Mouse (Mus musculus) lung, adult 2 months (tissue): ENCODE data around the gene Gm47955. TPM values are rescaled to one million over a fixed set of nuclear protein-coding genes. Genes with fewer than 3 reads are reported as not detected.
"Not testable (repeated sequence)": the region's sequence is repeated elsewhere in the genome, so short reads cannot be mapped to it uniquely, and the experiment has no call there.

ENCODE experiments used
- DNase-seq: peaks from one replicate; pipeline ENCODE4 v3.0.0; 2022
- H3K4me1 ChIP-seq: fragments of 200-500 bp; 2 replicates; pipeline ENCODE4 v1.6.1; 2011; ENCODE audit warnings: low read length; ENCODE audit not compliant: control insufficient read depth, insufficient read depth
- H3K4me3 ChIP-seq: fragments of 200-500 bp; replicated peaks from 2 replicates; pipeline ENCODE3; 2011; ENCODE audit warnings: low read depth, mild to moderate bottlenecking, control low read depth, low read length; ENCODE audit errors: extremely low read depth
- CTCF ChIP-seq: fragments of 200-500 bp; IDR thresholded peaks from 2 replicates; pipeline ENCODE4 v1.5.1; 2011; ENCODE audit warnings: mild to moderate bottlenecking, low read length, control low read depth; ENCODE audit not compliant: insufficient read depth
- POLR2A ChIP-seq: fragments of 200-500 bp; IDR thresholded peaks from 2 replicates; pipeline ENCODE4 v1.6.1; 2011; ENCODE audit warnings: low read depth, mild to moderate bottlenecking, control low read depth, low read length, borderline replicate concordance; ENCODE audit errors: extremely low read depth
- WGBS: fragments of 180-500 bp; shearing (Covaris S2); methylation state at CpG from one replicate; pipeline ENCODE4 v1.1.7; 2018; 5-methylcytosine and 5-hydroxymethylcytosine counted together
- polyA plus RNA-seq: library from polyadenylated mRNA; depleted of rRNA; stranded (reverse); fragments of >200 nt; gene quantifications from 2 replicates; pipeline ENCODE4 v1.2.3, GENCODE M21; 2012; rRNA removed

The Gm47955 gene
- polyA plus RNA-seq, 1 experiment = not detected

DNA sequence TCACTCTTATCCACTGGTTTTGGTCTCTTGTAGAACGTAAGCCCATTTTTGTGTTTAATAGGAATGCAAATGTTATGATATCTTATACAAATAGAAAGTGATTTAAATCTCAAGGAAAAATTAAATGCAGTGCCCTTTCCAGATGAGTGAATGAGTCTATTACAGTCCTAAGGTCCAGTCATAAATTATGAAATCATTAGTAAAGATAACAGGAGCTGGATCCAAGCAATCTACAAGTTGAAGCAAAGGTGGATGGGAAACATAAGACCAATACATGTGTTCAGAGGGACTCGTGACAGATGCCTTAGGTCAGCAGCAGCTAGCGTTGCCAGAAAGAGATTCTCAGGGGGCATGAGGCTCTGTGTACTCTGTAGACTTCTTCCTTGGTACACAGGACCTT lies 31.5 kb downstream of the Gm47955 start:
- 89% methylated on average over 3 of the region's 3 CpGs for WGBS

DNA sequence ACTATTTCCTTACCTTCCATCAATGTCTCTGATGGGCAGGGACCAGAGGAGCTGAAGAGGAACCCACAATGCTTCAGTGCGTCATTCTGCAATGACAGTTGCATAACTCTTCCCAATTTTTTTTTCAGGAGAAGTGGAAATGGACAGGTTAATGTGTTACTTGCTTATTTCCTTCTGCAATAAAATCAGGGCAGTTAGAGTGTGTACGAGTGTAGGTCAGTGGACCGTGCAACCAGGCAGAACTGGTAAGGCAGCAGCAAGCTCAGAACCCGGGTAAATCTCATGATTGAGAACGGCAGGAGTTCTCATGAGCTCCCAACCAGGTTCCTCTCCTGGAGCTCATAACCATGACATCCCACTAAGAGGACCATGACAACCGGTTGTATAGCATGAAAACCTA lies 32.0 kb downstream of the Gm47955 start:
- H3K4me3 ChIP-seq = no peak overlapping the region
- no peak for TF ChIP-seq POLR2A
- no peak for TF ChIP-seq CTCF
- DNase-seq = no peak
- H3K4me1 ChIP-seq = peaks cover 2% of the 10 kb centered on the region; the same call in 1 of the 2 replicates
- 84% methylated on average over 6 of the region's 6 CpGs for WGBS

More for the DNA sequence above, 31.5 kb downstream of the Gm47955 start:
- Histone ChIP-seq H3K4me3 (no peak overlapping the region), H3K4me1 (peaks cover 2% of the 10 kb centered on the region; the same call in 1 of the 2 replicates)
- TF ChIP-seq POLR2A (no peak), CTCF (no peak)
- DNase-seq = no peak

DNA sequence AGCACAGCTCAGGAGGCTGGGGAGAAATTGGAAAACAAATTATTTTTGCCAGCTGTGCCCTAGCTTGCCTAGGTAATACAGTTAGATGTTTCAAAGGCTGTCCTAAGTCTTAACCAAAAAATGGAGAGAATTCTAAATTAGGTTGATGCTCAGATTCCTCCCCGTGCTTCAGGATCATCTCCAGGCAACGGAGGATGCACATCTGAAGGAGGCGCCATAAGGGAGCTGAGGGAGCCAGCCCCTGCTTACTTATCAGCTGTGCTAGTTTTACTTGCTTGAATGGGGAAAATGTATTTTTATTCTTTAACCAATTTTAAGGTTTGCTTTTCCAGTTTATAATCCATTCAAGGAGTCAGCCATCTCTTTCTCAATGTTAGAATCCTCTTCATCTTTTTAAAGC lies 33.9 kb downstream of the Gm47955 start:
- no peaks in the 10 kb centered on the region for H3K4me1 ChIP-seq
- 89% methylated on average over 3 of the region's 3 CpGs for WGBS
- no peak for DNase-seq
- TF ChIP-seq CTCF (no peak), POLR2A (no peak)
- no peak overlapping the region for H3K4me3 ChIP-seq

DNA sequence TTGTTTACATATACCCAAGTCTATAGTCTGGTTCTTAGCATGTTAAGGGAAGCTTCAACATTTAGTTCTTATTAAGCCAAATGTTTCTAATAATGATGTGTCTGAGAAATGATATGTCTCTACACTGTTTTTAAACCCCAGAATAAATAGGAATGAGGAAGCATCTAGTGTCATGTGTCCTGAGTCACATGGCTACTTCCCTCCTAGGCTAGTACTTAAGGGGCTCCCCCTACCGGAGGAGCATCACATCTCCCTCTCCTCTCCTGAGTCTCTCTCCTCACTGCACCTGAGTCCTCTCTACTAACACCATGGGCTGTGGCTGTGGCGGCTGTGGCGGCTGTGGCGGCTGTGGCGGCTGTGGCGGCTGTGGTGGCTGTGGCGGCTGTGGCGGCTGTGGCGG lies 40.2 kb downstream of the Gm47955 start, which contains the start of gene Gm47959:
Gene Gm47959 (plus strand): TSS at position 243 of the 400 bp plus-strand sequence.
- not testable (repeated sequence) for H3K4me3 ChIP-seq, DNase-seq, H3K4me1 ChIP-seq
- 97% methylated on average over 9 of the region's 9 CpGs for WGBS

DNA sequence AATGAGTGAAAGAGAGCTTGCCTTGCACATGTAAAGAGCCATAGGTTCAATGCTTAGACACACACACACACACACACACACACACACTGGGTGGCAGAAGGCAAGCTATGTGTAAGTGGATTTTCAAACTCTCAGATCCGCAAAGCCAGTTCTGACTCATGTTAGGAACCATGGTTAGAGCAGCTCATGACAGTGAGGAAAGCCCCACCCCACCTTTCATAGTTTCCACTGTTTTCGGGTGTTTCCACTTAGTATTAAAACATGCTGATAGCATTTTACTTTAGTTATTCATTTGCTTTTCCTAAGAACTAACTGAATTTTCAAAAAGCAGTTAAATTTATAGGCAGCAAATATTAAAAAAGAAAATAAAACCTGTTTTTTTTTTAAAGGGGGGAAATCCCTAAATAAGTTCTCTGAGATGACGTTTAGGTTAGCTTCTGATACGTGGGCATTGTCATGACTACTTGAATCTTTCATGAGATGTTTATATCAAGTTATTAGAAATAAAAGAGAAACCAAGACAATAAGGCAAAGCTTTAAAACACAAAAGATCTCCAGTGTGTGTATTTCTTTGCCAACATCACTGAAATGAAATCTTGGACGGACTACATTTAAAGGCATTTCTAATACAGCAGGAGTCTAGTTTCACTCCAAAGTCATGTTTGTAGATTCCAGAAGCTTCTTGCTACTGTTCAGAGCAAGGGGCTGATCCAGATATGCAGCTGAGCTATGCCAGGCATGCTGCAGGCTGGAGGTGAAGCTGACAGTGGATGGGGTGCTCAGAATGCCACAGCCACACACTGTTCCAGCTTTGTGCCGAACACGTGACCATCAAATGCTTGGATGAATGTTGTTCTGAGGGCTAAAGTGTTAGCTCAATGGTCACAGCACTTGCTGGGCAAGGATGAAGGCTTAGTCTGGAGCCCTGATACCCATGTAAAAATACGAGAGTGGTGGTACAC lies 46.4 kb downstream of the Gm47955 start:
- H3K4me3 ChIP-seq = no peak overlapping the region
- TF ChIP-seq CTCF (no peak), POLR2A (no peak)
- no peaks in the 10 kb centered on the region for H3K4me1 ChIP-seq
- peak; percentile 16 for DNase-seq
- 60% methylated on average over 8 of the region's 8 CpGs for WGBS

DNA sequence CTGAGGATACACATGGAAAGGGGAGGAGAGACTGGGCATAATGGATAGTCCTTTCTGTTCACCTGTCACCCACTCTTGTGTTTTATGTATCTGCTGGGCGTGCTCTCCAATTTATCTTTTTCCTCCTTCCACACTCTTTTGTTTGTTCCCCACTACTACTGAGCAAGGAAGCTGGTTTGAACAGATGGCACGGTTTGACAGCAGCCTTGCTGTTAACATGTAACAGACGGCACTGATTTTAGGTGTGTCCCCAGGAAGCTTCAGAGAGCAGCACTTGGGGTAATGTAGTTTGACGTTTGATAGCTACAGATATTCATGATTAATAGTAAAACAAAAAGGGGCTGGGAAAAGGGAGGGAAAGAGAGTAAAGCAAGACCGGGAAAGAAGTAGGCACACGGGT lies 47.4 kb downstream of the Gm47955 start:
- no peaks in the 10 kb centered on the region for H3K4me1 ChIP-seq
- TF ChIP-seq CTCF = no peak
- no peak for TF ChIP-seq POLR2A
- WGBS = 66% methylated on average over 6 of the region's 6 CpGs
- H3K4me3 ChIP-seq = no peak overlapping the region
- no peak for DNase-seq

Other genes starting within 250 kb of the Gm47955 start
- gene Mff, start 235.4 kb upstream of the Gm47955 start, polyA plus RNA-seq = 44.8 and 59.1 TPM in 2 replicates
- gene Tm4sf20, start 191.8 kb upstream of the Gm47955 start, polyA plus RNA-seq = 0.36 TPM in 1 of 2 replicates, not detected in the other
- not detected in 2 replicates for gene Gm47791, start 189.0 kb upstream of the Gm47955 start, polyA plus RNA-seq
- gene Agfg1, start 120.8 kb upstream of the Gm47955 start, polyA plus RNA-seq = 51.1 and 70.6 TPM in 2 replicates
- 1.5 and 1.6 TPM in 2 replicates for gene A030005L19Rik, start 47.0 kb upstream of the Gm47955 start, polyA plus RNA-seq
- gene A030014E15Rik, start 35.4 kb upstream of the Gm47955 start, polyA plus RNA-seq = 0.15 TPM in 1 of 2 replicates, not detected in the other
- not detected in 2 replicates for gene Gm6217, start 28.9 kb upstream of the Gm47955 start, polyA plus RNA-seq
- not detected in 2 replicates for gene A030003K21Rik, start 16.9 kb upstream of the Gm47955 start, polyA plus RNA-seq
- gene Gm7544, start 4.3 kb upstream of the Gm47955 start, polyA plus RNA-seq = not detected in 2 replicates
- not detected in 2 replicates for gene Gm47959, start 40.3 kb downstream of the Gm47955 start, polyA plus RNA-seq
- gene Slc19a3, start 78.2 kb downstream of the Gm47955 start, polyA plus RNA-seq = 3.5 and 4.5 TPM in 2 replicates
- gene Krtap28-10, start 82.2 kb downstream of the Gm47955 start, polyA plus RNA-seq = not detected in 2 replicates
- 0.57 and 0.66 TPM in 2 replicates for gene Gm47969, start 84.6 kb downstream of the Gm47955 start, polyA plus RNA-seq
- not detected in 2 replicates for gene A030005K14Rik, start 99.1 kb downstream of the Gm47955 start, polyA plus RNA-seq
- gene Krtap28-13, start 100.6 kb downstream of the Gm47955 start, polyA plus RNA-seq = 0.11 and 0.12 TPM in 2 replicates
- 0.32 and 0.42 TPM in 2 replicates for gene Ccl20, start 156.5 kb downstream of the Gm47955 start, polyA plus RNA-seq
- gene Daw1, start 199.5 kb downstream of the Gm47955 start, polyA plus RNA-seq = 1.5 and 2.1 TPM in 2 replicates